Mouse (Mus musculus) hindbrain, embryonic 14.5 days (tissue): ENCODE measurements around the gene Cep85l. TPM values are rescaled to one million over a fixed set of nuclear protein-coding genes. Genes with fewer than 3 reads are reported as not detected.

ENCODE experiments used
- ATAC-seq: fragments of 200-750 bp; cut with Nextera tagmentation; 2 replicates; pipeline ENCODE4 v1.8.0; 2017; ENCODE audit warnings: moderate number of reproducible peaks, mild to moderate bottlenecking, moderate TSS enrichment, moderate library complexity; ENCODE audit not compliant: low FRiP score
- DNase-seq: peaks from one replicate; pipeline ENCODE4 v3.0.0-alpha.2; 2015; ENCODE audit warnings: low spot score
- H3K27ac ChIP-seq: fragments of 300-500 bp; sonication (generic); 2 replicates; pipeline ENCODE4 v1.5.1; 2014; ENCODE audit warnings: mild to moderate bottlenecking, moderate library complexity
- H3K27me3 ChIP-seq: fragments of 300-500 bp; sonication (generic); 2 replicates; pipeline ENCODE4 v1.6.1; 2014; ENCODE audit warnings: mild to moderate bottlenecking, low read length, mixed read lengths; ENCODE audit not compliant: control insufficient read depth, insufficient read depth
- H3K36me3 ChIP-seq: fragments of 300-500 bp; sonication (generic); replicated peaks from 2 replicates; pipeline ENCODE4 v1.6.1; 2014; ENCODE audit not compliant: control insufficient read depth, insufficient read depth
- H3K4me1 ChIP-seq: fragments of 300-500 bp; sonication (generic); replicated peaks from 2 replicates; pipeline ENCODE4 v1.6.1; 2014; ENCODE audit warnings: antibody characterized with exemption, low read length, mixed read lengths; ENCODE audit not compliant: control insufficient read depth, insufficient read depth
- H3K4me2 ChIP-seq: fragments of 300-500 bp; sonication (generic); replicated peaks from 2 replicates; pipeline ENCODE4 v1.6.1; 2014; ENCODE audit warnings: mild to moderate bottlenecking, moderate library complexity
- H3K4me3 ChIP-seq: fragments of 300-500 bp; sonication (generic); replicated peaks from 2 replicates; pipeline ENCODE4 v1.5.1; 2014; ENCODE audit warnings: mild to moderate bottlenecking, low read length
- H3K9ac ChIP-seq: fragments of 300-500 bp; sonication (generic); 2 replicates; pipeline ENCODE4 v1.6.1; 2014
- H3K9me3 ChIP-seq: fragments of 300-500 bp; sonication (generic); 2 replicates; pipeline ENCODE4 v1.6.1; 2016; ENCODE audit warnings: low read length; ENCODE audit not compliant: control insufficient read depth
- WGBS: fragments of 180-500 bp; shearing (Covaris S2); extraction: QIAGEN DNeasy Blood & Tissue Kit; methylation state at CpG from one replicate; pipeline ENCODE4 v1.1.7; 2014; 5-methylcytosine and 5-hydroxymethylcytosine counted together
- polyA plus RNA-seq: library from polyadenylated mRNA; unstranded; fragments of >200 nt; fragmentation: Nextera tagmentation; extraction: Ambion mirVana; gene quantifications from 2 replicates; pipeline ENCODE4 v1.2.1, GENCODE M21; 2014

Cep85l gene
- polyA plus RNA-seq, 1 experiment from 2014 or later: 7.8 TPM

DNA sequence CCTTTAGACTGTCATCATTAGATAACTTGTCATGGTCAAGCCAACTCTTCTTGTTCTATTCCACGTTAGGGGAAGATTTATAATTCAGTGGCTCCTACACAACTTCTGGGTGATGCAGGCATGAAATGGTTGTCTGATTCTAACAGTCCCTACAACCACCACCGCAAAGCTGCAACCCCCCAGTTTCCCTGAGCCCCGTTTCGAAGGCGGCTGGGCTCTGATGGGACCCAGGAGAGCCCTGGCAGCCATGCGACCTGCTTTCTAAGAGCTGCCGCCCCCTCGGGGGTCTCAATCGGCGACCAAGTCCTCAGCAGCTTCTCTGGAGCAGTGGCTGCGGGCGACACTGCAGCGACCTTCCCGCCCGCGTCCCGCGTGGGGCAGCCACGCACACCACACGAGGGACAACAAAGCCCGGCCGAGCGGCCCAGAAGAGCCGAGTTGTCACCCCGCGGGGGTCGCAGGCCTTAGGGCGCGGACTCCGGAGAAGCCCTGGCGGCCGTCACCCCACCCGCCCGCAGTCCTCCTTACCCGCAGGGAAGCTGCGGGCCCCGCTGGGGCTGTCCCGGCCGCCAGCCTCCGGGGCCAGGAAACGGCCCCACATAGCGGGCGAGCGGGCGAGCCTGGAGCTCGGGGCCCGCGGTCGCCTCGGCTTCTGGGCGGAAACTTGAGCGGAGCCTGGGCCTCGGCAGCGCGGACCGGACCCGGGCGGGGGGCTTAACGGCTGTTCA lies 602 bp downstream of the Cep85l start:
- H3K4me2 ChIP-seq: peak overlapping the region; percentile 71
- H3K4me1 ChIP-seq: peaks cover 30% of the 10 kb centered on the region
- H3K4me3 ChIP-seq: peak overlapping the region; percentile 98
- peak overlapping the region; percentile 99 for H3K9ac ChIP-seq
- no peaks in the 10 kb centered on the region for H3K27me3 ChIP-seq
- ATAC-seq (peak; percentile 82; the same call in 1 of the 2 replicates), DNase-seq (peak; percentile 30)
- WGBS: under 1% methylated on average over 58 of the region's 59 CpGs
- H3K9me3 ChIP-seq: no peaks in the 10 kb centered on the region
- H3K36me3 ChIP-seq: no peaks in the 10 kb centered on the region
- H3K27ac ChIP-seq: peak overlapping the region; percentile 97

DNA sequence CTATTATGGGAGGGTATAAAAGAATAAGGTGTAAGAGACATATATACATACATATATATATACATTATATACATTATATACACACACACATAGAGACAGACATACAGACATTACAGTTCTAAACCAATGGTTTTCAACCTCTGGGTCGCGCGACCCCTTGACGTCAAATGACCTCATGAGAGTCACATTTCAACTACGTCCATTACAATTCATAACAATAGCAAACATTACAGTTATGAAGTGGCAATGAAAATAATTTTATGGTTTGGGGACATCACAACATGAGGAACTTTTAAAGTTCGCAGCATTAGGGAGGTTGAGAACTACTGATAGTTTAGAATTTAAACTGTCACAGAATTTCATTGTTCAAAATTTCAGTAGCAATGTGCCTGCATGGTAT lies 1.5 kb downstream of the Cep85l start:
- H3K4me3 ChIP-seq: peak overlapping the region; percentile 98
- DNase-seq (no peak), ATAC-seq (no peak)
- no peak overlapping the region for H3K27ac ChIP-seq
- H3K9ac ChIP-seq: peak overlapping the region; percentile 99
- H3K36me3 ChIP-seq: no peaks in the 10 kb centered on the region
- no peaks in the 10 kb centered on the region; the same call in 1 of the 2 replicates for H3K9me3 ChIP-seq
- 69% methylated on average over 6 of the region's 6 CpGs for WGBS
- peak overlapping the region; percentile 71 for H3K4me2 ChIP-seq
- no peaks in the 10 kb centered on the region for H3K27me3 ChIP-seq
- peaks cover 30% of the 10 kb centered on the region for H3K4me1 ChIP-seq

DNA sequence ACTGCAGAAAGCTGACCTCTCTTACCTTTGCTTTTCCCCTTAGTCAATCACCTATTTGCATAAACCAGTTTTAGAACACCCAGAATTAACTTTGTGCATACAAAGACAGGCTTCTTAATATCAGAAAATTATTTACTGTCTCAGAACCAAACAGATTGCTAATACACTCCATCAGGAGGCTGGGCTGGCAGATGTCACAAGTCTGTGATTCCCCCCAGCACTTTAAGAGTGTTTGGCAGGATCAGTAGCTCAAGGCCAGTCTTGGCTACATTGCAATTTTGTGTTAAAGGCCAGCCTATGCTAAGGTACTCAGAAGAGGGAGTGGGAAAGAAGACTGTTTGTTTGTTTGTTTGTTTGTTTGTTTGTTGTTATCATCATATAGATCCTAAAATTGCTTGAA lies 2.7 kb downstream of the Cep85l start:
- H3K4me2 ChIP-seq: peak overlapping the region; percentile 39
- peaks cover 30% of the 10 kb centered on the region for H3K4me1 ChIP-seq
- no peaks in the 10 kb centered on the region for H3K27me3 ChIP-seq
- no peaks in the 10 kb centered on the region; the same call in 1 of the 2 replicates for H3K9me3 ChIP-seq
- no peaks in the 10 kb centered on the region for H3K36me3 ChIP-seq
- no peak overlapping the region for H3K4me3 ChIP-seq
- DNase-seq (no peak), ATAC-seq (no peak)
- no peak overlapping the region; the same call in 1 of the 2 replicates for H3K9ac ChIP-seq
- no peak overlapping the region for H3K27ac ChIP-seq

DNA sequence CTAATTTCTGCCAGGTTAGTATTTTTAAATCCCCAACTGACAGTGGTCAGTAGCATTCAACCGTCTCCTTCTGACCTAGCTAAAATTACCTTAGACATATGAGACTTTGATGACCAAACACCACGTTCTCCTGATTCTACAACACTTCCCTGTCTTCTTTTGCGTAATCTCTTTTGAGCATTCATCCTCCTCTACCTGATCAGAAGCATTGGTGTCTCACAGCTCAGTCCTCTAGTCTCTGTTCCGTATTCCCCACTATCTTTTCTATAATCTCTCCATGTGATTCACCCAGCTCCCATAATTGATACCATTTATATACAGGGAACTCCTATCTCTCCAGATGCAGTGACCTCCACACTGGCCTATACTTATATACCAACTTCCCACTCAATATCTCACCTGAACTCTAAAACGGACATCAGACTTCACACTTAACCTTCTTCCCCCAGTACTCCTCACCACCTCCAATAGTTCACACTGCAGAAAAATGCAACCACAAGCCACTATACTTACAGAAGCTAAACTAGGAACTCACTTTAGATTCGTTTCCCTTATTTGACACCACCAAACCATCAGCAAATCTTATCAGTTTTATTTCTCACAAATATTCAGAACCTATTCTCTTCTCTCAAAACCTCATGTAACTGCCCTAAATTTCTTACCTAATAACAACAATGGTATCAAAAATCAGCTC lies 5.7 kb downstream of the Cep85l start:
- WGBS: 95% methylated on average over 6 of the region's 6 CpGs
- no peaks in the 10 kb centered on the region for H3K36me3 ChIP-seq

DNA sequence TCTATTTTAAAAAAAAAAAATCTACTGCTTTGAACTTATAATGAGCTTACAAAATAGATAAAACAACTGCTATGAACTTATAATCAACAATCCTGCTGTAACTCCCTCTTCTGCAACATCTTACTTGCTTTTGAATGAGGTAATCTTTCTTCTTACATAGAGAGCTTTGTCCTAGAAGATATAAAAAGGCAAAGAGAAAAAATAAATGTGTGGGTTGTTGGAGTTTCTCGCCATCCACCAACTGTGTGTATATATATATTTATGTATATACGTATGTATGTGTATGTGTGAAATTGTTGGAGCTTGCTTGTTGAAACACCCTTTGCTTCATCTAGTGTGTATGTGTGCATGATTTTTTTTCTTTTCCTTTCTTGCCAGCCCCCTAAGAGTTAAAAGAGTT lies 12.5 kb downstream of the Cep85l start:
- Histone ChIP-seq H3K36me3 (no peaks in the 10 kb centered on the region), H3K27ac (no peak overlapping the region), H3K4me1 (no peaks in the 10 kb centered on the region), H3K9me3 (peaks cover 4% of the 10 kb centered on the region; the same call in 1 of the 2 replicates), H3K27me3 (no peaks in the 10 kb centered on the region), H3K9ac (no peak overlapping the region), H3K4me3 (no peak overlapping the region), H3K4me2 (no peak overlapping the region)
- DNase-seq (no peak), ATAC-seq (no peak)
- 94% methylated on average over 2 of the region's 2 CpGs for WGBS

More for the DNA sequence above, 5.7 kb downstream of the Cep85l start:
- Histone ChIP-seq H3K9ac (no peak overlapping the region), H3K4me1 (peaks cover 26% of the 10 kb centered on the region), H3K27me3 (no peaks in the 10 kb centered on the region), H3K4me3 (no peak overlapping the region), H3K27ac (no peak overlapping the region), H3K4me2 (no peak overlapping the region), H3K9me3 (peaks cover 4% of the 10 kb centered on the region; the same call in 1 of the 2 replicates)
- no peak for DNase-seq
- ATAC-seq: no peak

DNA sequence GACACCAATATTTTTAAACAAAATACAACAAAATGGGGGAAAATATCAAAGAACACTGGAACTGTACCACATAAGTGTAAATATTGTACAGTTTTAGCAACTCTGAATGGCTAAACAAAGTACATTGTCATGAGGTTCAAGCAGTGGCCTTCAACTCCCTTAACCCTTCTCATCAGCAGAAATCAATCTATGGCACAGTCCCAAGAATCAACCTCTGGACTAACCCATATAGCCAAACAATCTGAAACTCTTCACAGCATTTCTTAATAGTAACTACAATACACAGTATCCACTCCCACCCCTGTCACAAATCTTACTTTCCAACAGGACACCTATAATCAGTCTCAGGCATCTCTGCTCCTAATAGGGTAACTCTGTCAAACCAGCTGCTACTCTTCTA lies 15.4 kb downstream of the Cep85l start:
- H3K9me3 ChIP-seq: no peaks in the 10 kb centered on the region
- no peak overlapping the region for H3K9ac ChIP-seq
- no peaks in the 10 kb centered on the region for H3K27me3 ChIP-seq
- H3K27ac ChIP-seq: no peak overlapping the region
- no peak overlapping the region for H3K4me3 ChIP-seq
- no peaks in the 10 kb centered on the region for H3K4me1 ChIP-seq
- DNase-seq (no peak), ATAC-seq (no peak)
- H3K4me2 ChIP-seq: no peak overlapping the region
- no peaks in the 10 kb centered on the region for H3K36me3 ChIP-seq

DNA sequence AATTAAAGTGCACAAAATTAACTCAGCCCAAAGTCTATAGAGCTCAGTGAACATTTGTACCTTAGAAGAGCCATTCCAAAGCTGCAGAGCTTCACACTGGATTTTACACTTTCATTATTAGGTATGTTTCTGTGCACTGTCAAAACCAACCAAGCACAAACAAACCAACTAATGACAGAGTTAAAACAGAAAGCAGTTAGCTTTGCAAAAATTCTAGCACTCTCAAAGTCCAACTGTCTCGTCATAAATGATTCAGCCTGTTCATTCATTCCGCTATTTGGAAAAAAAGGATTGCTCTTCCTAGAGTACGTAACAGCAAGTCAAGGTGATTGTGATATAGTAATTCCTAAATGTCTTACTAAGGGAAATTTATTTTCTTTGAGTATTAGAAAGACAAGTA lies 20.7 kb downstream of the Cep85l start:
- ATAC-seq: no peak

DNA sequence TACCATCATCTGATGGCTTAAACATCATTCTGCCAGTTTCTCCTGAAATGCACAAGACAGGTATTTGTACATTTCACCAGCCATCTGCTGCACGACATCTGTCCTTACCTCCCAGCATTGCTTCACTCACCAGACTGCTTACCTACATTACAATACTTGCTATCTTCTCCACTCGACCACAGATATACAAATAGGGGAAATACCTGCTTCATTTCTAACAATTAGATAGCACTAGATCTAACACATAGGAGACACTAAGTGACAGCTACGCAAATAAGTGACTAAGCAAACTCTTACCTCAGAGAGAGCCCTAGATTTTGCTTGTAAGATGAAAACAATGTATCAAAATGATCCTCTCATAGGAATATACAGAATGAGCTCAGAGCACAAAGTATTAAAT lies 26.1 kb downstream of the Cep85l start:
- DNase-seq: no peak
- no peak overlapping the region for H3K27ac ChIP-seq
- no peaks in the 10 kb centered on the region for H3K9me3 ChIP-seq
- ATAC-seq: no peak
- no peak overlapping the region for H3K4me3 ChIP-seq
- H3K36me3 ChIP-seq: peaks cover 22% of the 10 kb centered on the region
- WGBS: 86% methylated on average over 3 of the region's 3 CpGs
- no peak overlapping the region for H3K4me2 ChIP-seq
- no peak overlapping the region for H3K9ac ChIP-seq
- no peaks in the 10 kb centered on the region for H3K27me3 ChIP-seq
- no peaks in the 10 kb centered on the region for H3K4me1 ChIP-seq

More for the DNA sequence above, 20.7 kb downstream of the Cep85l start:
- no peak overlapping the region for H3K4me3 ChIP-seq
- H3K4me1 ChIP-seq: no peaks in the 10 kb centered on the region
- no peak overlapping the region for H3K4me2 ChIP-seq
- H3K36me3 ChIP-seq: peaks cover 20% of the 10 kb centered on the region; the same call in 1 of the 2 replicates
- 89% methylated on average over 3 of the region's 3 CpGs for WGBS
- no peaks in the 10 kb centered on the region for H3K27me3 ChIP-seq
- no peak overlapping the region for H3K27ac ChIP-seq
- H3K9me3 ChIP-seq: no peaks in the 10 kb centered on the region
- no peak for DNase-seq
- no peak overlapping the region for H3K9ac ChIP-seq

DNA sequence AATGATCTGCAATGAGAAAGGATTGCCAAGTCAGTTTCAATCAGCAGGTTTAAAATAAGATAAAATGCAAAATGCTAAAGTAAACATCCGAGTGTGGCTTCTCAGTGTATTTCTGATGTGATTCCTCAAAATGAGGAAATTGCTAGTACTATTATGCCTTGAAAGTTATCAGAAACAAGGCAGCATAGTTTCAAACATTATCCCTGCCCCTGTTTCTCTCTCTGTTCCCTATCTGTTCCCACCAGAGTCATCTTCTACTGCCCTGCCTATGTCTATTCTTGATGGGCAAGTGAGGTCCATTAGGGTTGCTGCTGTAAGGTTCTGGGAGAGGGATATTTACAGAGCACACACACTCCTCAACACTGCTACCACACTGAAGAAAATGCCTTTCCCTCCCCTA lies 30.5 kb downstream of the Cep85l start:
- H3K4me3 ChIP-seq: no peak overlapping the region
- DNase-seq (no peak), ATAC-seq (no peak)
- 97% methylated on average over 1 of the region's 1 CpGs for WGBS
- no peak overlapping the region for H3K4me2 ChIP-seq
- H3K9ac ChIP-seq: no peak overlapping the region
- H3K27me3 ChIP-seq: no peaks in the 10 kb centered on the region
- no peaks in the 10 kb centered on the region for H3K4me1 ChIP-seq
- H3K9me3 ChIP-seq: no peaks in the 10 kb centered on the region
- H3K27ac ChIP-seq: no peak overlapping the region
- H3K36me3 ChIP-seq: peaks cover 5% of the 10 kb centered on the region; the same call in 1 of the 2 replicates
